Mouse (Mus musculus) stomach, postnatal 0 days (tissue): ENCODE measurements at regions not wholly inside any gene's neighbourhood (a gene's known extent, or its start where the extent isn't known, plus 50 kb on each side); places are given as distances from the start of the nearest gene placed in this dataset.

Experiments used
- CTCF ChIP-seq: IDR thresholded peaks from 2 replicates; pipeline ENCODE4 v1.5.1; 2016; ENCODE audit warnings: antibody characterized with exemption, low read depth, mild to moderate bottlenecking, moderate library complexity
- EP300 ChIP-seq: optimal IDR thresholded peaks from 2 replicates; pipeline ENCODE3; 2016; ENCODE audit warnings: antibody characterized with exemption

GRCm38 (mm10) chr8:42193902-42194550 is 777.2 kb upstream of the Frg1 start:
- TF ChIP-seq CTCF (no peak), EP300 (no peak)
